Mouse (Mus musculus) adrenal gland, postnatal 10 days (tissue): ENCODE data around the gene Gm28827. TPM values are rescaled to one million over a fixed set of nuclear protein-coding genes. Genes with fewer than 3 reads are reported as not detected.
"Not testable (repeated sequence)": the region's sequence is repeated elsewhere in the genome, so short reads cannot be mapped to it uniquely, and the experiment has no call there.

Source experiments
- DNase-seq: peaks from one replicate; pipeline ENCODE4 v3.0.0; 2021; ENCODE audit warnings: mixed read lengths
- long read RNA-seq, 2 experiments: library from polyadenylated mRNA; stranded (forward); transcript quantifications; one replicate each; pipeline ENCODE4 v2.0.0; 2021
- total RNA-seq, 2 experiments: library from RNA; stranded (reverse); gene quantifications; 2 replicates each; pipeline ENCODE4 v1.2.3; 2021

The Gm28827 gene
- not detected for total RNA-seq
- long read RNA-seq, experiment 1, result 0 reads
- long read RNA-seq, experiment 2, result 0 reads

GRCm38 (mm10) chrY:83030647-83031046 lies at the start of gene Gm28827:
Gene Gm28827, plus strand, starts transcription at chrY:83030947.
- not testable (repeated sequence) for DNase-seq
